Mouse (Mus musculus): ENCODE measurements around the gene Def8.

- TF ChIP-seq CTCF (IDR thresholded peaks at IDR 0.05; ENCODE audit: low read depth) (no peak), EP300 (IDR thresholded peaks at IDR 0.05; ENCODE audit: low read depth) (no peak)
Observed at GRCm38 (mm10) chr8:123502192-123502591, 78.9 kb downstream of the Def8 start.
